Mouse (Mus musculus): ENCODE data around the gene Chchd3.

Chchd3 gene

DNA sequence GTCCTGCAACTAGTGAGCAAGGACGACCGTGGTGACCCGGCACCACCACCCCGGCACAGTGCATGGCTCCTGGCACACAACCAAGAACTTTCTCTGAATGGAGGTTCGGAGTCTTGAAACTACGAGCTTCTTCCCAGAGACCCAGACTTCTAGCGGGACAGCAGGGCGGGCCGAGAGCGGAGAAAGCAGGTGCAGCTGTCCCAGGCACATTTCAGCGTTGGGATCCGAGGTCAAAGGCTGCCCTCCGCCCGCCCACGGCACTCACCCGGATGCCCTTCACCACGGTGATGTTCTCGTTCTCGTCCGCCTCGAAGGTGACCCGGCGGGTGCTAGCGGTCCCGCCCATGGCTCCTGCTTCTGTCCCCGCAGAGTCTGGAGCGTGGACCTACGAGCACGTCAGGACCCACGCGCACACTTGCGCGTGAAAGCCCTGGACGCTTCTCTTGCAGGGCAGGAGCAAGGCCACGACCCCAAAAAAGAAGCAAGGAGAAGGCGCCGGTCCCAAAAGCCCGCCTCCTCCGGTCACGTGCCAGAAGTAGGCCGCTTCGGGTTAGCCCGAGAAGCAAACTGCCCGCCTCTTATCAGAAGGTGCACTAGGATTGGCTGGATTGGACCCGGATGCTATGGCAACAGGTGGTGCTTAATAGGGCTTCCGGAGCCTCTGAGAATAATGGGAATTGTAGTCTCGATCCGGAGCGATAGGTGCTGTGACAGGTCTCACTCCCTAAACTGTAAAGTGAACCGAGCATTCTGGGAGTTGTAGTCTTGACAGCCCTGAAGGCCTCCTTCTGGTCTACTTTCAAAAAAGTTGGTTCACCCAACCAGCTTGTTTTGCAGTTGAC is at the start of gene Chchd3:
Gene Chchd3, minus strand, starts transcription at position 526 of the 842 bp plus-strand sequence.
- peak; percentile 92 to 95 for DNase-seq (ENCODE audit: low read depth in 2 of 2, low spot score in 2 of 2)

GRCm38 (mm10) chr6:33104661-33105060 is 44.6 kb upstream of the Chchd3 start:
- no peak for DNase-seq (ENCODE audit: low read depth in 2 of 2, low spot score in 2 of 2)

GRCm38 (mm10) chr6:33098903-33099302 is 38.8 kb upstream of the Chchd3 start:
- DNase-seq (ENCODE audit: low read depth in 2 of 2, low spot score in 2 of 2) = no peak

- DNase-seq (ENCODE audit: low read depth in 2 of 2, low spot score in 2 of 2) = no peak
These were observed 34.7 kb upstream of the Chchd3 start for GRCm38 (mm10) chr6:33094671-33095233.

GRCm38 (mm10) chr6:33080186-33080585 is 20.1 kb upstream of the Chchd3 start:
- DNase-seq (ENCODE audit: low read depth in 2 of 2, low spot score in 2 of 2) = no peak

DNA sequence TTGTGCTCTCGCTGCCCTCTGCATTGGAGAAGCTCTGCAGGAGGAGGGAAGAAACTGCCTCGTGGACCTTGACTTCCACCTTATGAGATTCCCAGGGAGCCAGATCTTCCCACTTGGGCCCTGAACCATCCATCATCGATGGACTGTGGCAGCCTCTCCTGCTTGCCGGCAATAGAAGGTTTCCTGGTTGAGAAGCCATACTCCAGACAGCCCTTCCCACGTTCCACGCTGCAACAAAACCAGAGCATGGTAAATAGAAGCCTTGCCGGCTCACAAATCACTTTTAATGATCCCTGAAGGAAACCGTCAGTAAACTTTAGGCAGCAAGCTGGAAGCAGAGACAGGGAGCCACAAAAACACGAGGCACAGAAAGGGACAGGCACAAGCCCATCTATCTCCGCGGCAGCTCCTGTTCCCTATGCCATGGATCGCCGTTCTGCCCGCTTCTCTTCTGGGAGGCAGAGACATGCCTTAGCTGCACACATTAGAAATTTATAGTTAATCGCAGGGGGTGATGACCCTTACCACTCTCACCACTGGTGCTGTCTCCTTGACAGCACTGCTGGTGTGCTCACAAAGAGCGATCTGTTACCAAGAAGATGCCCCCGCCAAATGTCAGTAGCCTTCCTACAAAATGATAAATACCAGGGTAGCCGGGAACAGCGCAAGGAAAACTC is 18.3 kb upstream of the Chchd3 start:
- no peak for DNase-seq (ENCODE audit: low read depth in 2 of 2, low spot score in 2 of 2)

- no peak for DNase-seq (ENCODE audit: low read depth in 2 of 2, low spot score in 2 of 2)
These were observed 6.4 kb upstream of the Chchd3 start for GRCm38 (mm10) chr6:33066462-33066861.

GRCm38 (mm10) chr6:33059276-33059675 is 784 bp downstream of the Chchd3 start:
- no peak for DNase-seq (ENCODE audit: low read depth in 2 of 2, low spot score in 2 of 2)

DNA sequence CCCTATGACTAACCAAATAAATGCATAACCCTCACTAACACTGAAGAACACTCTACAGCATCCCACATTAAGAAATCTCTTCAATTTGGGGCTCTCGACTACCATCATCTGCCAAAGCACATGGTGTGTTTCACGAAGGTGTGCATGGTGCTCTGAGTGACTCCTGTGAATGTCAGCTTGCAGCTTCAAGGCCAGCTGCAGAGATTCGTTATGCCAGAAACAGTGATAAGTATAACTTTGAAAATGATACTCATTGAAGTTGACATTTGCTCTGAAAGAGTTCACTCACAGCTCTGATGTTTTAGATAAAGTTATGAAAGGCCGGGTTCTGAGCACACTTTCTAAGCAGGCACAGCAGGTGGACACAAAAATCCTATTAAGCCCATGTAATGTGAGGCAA is 3.7 kb downstream of the Chchd3 start:
- DNase-seq (ENCODE audit: low read depth in 2 of 2, low spot score in 2 of 2) = no peak

DNA sequence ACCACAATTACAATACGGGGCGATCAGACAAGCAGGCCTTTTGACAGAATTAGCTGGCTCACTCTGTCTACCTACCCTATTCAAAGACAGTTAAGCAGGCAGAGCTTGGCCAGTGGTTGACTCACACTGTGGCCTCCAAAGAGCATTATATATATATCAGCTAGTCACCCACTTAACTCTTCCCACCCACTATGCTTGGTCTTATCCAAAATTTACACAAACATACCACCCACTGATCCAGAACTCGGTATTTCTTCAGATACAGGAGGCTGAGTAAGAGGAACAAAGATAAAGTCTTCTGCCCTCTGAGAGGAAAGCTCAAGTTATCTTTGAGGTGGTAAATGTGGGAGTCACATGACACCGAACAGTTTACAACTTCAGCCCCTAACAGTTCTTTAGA is 4.4 kb downstream of the Chchd3 start:
- peak in 1 of 2 experiments; percentile 18 for DNase-seq (ENCODE audit: low read depth in 2 of 2, low spot score in 2 of 2)

DNA sequence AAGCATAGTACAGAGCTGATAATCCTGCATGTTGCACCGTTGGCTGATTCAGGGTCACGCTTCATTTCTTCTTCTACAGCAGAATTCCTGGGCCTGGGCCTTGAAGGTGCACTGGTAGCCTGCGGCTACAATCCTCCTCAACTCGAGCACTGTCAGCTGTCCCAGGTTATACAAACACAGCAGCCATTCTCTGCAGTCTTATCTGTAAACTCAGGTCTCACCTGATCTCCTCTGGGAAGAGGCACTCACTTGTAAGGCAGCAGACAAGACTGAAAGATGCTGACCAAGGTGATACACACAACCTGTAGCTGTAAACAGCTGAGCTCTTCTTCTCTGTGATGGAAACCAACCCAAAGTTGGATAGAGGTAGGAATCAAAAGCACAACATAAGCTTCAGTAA is 5.1 kb downstream of the Chchd3 start:
- DNase-seq (ENCODE audit: low read depth in 2 of 2, low spot score in 2 of 2) = no peak

DNA sequence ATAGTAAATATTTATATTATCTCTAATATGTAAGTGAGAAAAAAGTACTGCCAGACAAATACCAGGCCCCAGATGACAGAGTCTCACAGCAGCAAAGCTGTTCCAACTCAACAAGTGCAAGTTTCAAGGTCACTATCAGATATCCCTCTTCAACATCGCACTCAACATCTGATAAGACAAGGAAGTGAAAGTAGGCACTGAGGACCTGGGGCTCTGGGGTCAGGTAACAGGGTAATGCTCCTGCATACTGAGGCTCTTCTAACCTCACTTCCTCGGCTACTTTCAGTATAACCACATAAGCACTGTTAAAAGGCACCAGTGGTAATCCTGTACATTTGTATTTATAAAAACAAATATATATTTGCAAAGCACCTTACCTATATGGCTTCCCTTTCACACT is 8.4 kb downstream of the Chchd3 start:
- DNase-seq (ENCODE audit: low read depth in 2 of 2, low spot score in 2 of 2) = no peak

GRCm38 (mm10) chr6:33049705-33050420 is 10.2 kb downstream of the Chchd3 start:
- no peak for DNase-seq (ENCODE audit: low read depth in 2 of 2, low spot score in 2 of 2)

DNA sequence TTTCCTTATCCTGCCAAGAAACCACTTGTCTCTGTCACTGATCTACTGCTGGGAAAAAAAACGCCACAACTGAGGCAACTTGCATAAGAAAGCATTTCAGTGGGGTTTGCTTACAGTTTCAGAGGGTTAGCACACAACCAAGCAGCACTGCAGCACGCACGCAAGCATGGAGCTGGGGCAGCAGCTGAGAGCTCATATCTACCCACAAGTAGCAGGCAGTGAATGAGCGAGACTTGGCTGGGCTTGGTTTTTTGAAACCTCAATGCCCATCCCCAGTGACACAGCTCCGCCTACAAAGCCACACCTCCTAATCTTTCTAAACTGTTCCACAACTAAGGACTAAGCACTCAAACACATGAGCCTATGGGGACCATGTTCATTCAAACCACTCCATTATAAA is 16.6 kb downstream of the Chchd3 start:
- no peak for DNase-seq (ENCODE audit: low read depth in 2 of 2, low spot score in 2 of 2)

DNA sequence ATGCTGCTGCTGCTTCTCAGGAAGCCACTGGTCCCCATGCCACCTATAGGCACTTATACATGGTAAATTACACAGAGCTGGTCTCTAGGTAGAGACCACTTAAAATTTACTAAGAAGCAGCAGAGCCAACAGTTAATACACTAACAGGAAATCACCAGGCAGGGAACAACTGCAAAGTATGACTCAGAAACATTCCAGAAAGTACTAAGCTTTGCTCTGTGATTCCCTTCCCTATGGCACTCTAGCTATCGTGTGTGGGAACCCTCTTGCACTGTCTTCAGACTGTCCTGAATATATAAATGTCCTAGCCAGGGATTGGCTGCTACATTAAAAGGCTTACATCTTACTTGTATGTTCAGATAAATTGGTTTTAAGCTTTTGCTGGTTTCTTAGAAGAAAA is 17.2 kb downstream of the Chchd3 start:
- no peak for DNase-seq (ENCODE audit: low read depth in 2 of 2, low spot score in 2 of 2)

- no peak for DNase-seq (ENCODE audit: low read depth in 2 of 2, low spot score in 2 of 2)
These were observed 18.1 kb downstream of the Chchd3 start for GRCm38 (mm10) chr6:33041978-33042377.

DNA sequence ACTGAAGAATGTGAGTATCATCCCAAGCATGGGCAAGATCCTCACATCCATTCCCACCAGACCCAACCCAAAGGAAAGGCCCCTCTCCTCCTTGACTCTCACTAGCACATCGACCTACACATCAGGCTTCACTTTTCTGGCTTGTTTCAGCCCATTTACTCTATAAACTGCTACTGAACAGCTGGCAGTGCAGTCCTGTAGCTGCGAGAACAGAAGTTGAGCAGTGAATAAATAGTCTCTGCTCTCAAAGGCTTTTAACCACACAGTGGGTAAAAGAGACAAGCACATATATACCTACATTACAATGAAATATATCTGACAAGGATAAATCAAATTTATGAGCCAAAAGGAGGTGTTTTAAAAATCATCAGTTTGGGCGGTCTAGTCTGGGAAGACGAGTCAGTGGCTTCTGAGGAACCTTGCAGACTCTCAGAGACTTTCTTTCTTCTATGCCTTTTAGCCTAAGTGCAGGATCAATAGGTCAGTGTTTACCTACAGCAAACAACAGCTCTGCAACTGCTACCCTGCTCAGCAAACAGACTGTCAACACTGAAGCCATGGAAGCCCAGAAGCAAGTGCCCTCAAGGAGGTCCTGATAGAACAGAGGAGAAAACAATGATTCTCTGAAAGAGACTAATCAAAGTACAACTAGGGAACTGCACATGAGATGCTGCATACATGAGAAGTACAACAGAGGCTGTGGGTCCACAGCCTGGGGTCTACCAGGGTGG is 19.5 kb downstream of the Chchd3 start:
- no peak for DNase-seq (ENCODE audit: low read depth in 2 of 2, low spot score in 2 of 2)

DNA sequence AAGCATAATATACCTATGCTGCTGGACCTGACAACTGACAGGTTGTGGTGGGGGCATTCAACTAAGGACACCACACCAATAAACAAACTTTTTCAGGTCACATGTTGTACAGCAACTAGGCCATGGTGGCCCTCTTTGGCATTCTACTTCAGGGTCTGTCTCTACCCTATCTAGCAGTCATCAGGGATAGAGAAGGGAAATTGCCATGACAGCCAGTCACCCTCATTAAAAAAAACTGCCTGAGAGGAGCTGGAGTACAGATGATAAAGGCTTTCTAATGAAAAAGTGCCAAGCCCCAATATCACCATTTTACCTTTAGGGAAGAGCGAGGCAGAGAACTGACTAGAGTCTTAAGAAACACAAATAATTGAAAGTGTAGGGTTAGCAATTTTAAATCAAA is 27.5 kb downstream of the Chchd3 start:
- DNase-seq (ENCODE audit: low read depth in 2 of 2, low spot score in 2 of 2) = no peak

DNA sequence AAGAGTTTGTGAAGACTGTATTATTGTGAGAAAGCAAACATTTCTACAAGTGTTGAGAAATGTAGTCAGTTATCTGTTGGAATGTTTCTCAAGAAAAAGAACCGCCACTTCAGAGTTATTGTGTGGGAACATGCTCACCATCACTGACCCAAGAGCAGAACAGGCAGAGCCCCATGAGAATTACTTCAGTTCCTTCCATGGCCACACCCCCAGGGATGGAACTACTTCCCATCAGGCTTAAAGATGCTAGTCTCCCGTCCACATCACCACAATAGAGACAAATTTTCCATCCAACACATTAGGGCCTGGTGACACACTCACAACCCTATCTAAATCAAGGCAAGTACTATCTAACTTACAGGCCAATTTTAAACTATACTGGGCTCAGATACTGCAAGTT is 28.4 kb downstream of the Chchd3 start:
- no peak for DNase-seq (ENCODE audit: low read depth in 2 of 2, low spot score in 2 of 2)

DNA sequence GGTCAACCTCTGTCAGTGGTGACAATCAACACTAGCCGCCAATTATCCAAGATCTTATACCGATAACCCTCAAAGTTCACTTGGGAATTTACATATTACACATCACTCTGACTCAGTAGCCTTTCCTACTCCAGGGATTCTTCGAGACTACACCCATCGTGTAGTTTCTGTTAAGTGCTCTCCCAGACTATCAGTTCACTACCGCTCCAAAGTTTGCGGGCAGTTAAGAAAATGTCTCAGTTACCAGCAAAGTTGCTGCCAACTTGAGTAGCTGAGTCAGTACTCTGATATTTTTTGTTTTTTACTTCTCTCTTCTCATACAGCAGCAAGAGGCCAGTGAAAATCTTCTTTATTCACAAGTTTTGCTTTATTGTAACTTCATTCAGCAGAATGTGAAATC is 31.8 kb downstream of the Chchd3 start:
- no peak for DNase-seq (ENCODE audit: low read depth in 2 of 2, low spot score in 2 of 2)

DNA sequence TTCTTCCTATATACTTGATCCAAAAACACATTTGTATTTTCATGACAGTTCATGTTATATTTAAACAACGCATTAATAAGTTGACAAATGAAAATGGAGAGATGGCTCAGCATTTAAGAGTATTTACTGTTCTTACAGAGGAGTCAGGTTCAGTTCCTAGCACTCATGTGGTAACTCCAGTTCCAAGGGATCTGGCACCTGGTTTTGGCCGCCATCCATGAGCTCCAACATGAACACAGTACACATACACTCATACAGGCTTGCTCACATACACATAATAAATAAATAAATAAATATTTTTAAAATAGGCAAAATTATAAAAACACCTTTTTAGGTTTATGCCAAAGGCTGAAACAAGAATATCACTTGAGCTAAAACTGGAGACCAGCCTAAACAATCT is 35.0 kb downstream of the Chchd3 start:
- DNase-seq (ENCODE audit: low read depth in 2 of 2, low spot score in 2 of 2) = no peak
